Mouse (Mus musculus): ENCODE results near the gene Tfip11.

DNA sequence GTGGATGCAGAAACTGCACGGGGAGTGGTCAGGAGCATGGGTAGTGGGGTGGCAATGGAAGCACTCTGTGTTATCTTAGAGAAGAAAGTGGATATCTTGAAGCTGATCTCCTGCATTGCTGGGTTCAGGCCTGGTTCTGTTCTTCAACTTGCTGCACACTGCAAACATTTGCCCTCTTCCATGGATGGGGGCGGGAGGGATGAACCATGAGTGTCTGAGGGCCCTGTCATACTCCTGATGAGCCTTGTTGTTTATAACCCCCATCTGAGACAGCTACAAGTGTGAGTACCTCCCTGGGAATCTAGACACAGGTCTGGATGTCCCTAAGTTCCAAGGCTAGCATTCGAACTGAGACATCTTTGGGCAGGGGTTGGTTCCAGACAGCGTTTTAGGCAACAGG, 4.8 kb upstream of the Tfip11 start:
- no peak for TF ChIP-seq POLR2A (IDR thresholded peaks at IDR 0.05; ENCODE audit: insufficient read length, low read depth)
- TF ChIP-seq CEBPB (IDR thresholded peaks at IDR 0.05; ENCODE audit: insufficient read depth, poor library complexity, severe bottlenecking) = no peak
- TF ChIP-seq USF1 (IDR thresholded peaks at IDR 0.05; ENCODE audit: low read depth) = no peak
- TF ChIP-seq TCF3 (IDR thresholded peaks at IDR 0.05; ENCODE audit: insufficient read length, low read depth) = no peak
- TF ChIP-seq POLR2AphosphoS2 (IDR thresholded peaks at IDR 0.05; ENCODE audit: insufficient read length, low read depth) = no peak
- no peak for TF ChIP-seq TCF12 (IDR thresholded peaks at IDR 0.05; ENCODE audit: insufficient read depth, poor library complexity, severe bottlenecking)
- TF ChIP-seq REST (IDR thresholded peaks at IDR 0.05; ENCODE audit: insufficient read depth, insufficient read length) = no peak
- no peak for TF ChIP-seq MAX (IDR thresholded peaks at IDR 0.05; ENCODE audit: low read depth)
- no peak for TF ChIP-seq MYOD1 (IDR thresholded peaks at IDR 0.05; ENCODE audit: control insufficient read depth in 1 of 3, insufficient read length in 2 of 3, low read depth in 2 of 3)
